Mouse (Mus musculus): ENCODE results near the gene Bet1l. TPM values are rescaled to one million over a fixed set of nuclear protein-coding genes. Genes with fewer than 3 reads are reported as not detected.

Gene Bet1l
- polyA plus RNA-seq, 1 experiment from 2014 or later, result 42.8 TPM

- Histone ChIP-seq H3K4me3 (replicated peaks; ENCODE audit: low read depth, low read length) (no peak overlapping the region), H3K36me3 (ENCODE audit: control insufficient read depth, insufficient read depth, low read length) (peaks cover 37% of the 10 kb centered on the region), H3K27me3 (ENCODE audit: control insufficient read depth, insufficient read depth, low read length) (no peaks in the 10 kb centered on the region), H3K9me3 (ENCODE audit: control insufficient read depth, low read length) (no peaks in the 10 kb centered on the region), H3K27ac (replicated peaks; ENCODE audit: low read depth, low read length) (no peak overlapping the region), H3K4me1 (ENCODE audit: control insufficient read depth, insufficient read depth, low read length) (peaks cover 8% of the 10 kb centered on the region), H3K9ac (replicated peaks; ENCODE audit: low read length) (no peak overlapping the region), H3K4me2 (ENCODE audit: low read length) (no peak overlapping the region)
- WGBS, result 91% methylated on average over 6 of the region's 6 CpGs
- no peak for DNase-seq
- ATAC-seq (ENCODE audit: low FRiP score, low TSS enrichment), result no peak
Measured at GRCm38 (mm10) chr7:140877364-140877763, 20.0 kb upstream of the Bet1l start.

DNA sequence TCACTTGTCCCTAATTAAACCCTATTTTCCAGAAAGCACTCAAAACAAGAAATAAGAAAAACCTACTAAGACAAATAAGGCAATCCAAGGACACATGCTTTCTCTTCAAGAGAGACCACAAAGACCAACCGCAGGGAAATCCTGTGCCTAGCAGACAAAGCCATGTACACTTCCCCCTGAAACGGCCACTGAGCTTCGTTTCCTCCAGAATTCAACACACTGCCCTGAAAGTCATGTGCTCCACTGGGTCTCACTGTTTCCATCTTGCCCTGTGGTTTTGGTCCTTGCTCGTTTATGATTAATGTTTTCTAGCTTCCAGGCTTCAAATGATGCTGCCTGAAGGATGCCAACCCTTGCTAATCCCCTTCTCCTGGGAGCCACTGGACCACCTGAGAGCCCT is 16.8 kb upstream of the Bet1l start:
- 93% methylated on average over 4 of the region's 4 CpGs for WGBS
- Histone ChIP-seq H3K36me3 (ENCODE audit: control insufficient read depth, insufficient read depth, low read length) (peaks cover 49% of the 10 kb centered on the region), H3K27ac (replicated peaks; ENCODE audit: low read depth, low read length) (no peak overlapping the region), H3K9me3 (ENCODE audit: control insufficient read depth, low read length) (no peaks in the 10 kb centered on the region), H3K4me3 (replicated peaks; ENCODE audit: low read depth, low read length) (no peak overlapping the region), H3K4me1 (ENCODE audit: control insufficient read depth, insufficient read depth, low read length) (no peaks in the 10 kb centered on the region), H3K9ac (replicated peaks; ENCODE audit: low read length) (no peak overlapping the region), H3K27me3 (ENCODE audit: control insufficient read depth, insufficient read depth, low read length) (no peaks in the 10 kb centered on the region), H3K4me2 (ENCODE audit: low read length) (no peak overlapping the region)
- ATAC-seq (ENCODE audit: low FRiP score, low TSS enrichment) (no peak), DNase-seq (no peak)

DNA sequence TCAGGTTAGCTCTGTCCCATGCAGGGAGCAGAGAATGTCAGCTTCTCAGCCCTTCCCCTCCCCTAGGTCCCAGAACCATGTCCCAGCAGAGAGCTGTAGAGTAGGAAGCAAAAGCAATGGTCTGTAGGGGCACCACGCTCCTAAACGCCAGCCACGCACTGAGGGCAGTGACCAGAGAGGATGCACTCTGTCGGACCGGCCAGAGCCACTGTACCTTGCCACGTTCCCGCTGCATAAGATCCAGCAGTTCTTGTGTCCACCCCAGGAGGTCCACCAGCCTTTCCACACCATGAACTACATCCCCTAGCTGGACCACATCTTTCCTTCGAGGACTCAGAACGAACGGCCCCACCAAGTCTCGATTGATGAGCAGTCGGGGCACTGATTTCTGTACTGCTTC is 7.4 kb upstream of the Bet1l start:
- Histone ChIP-seq H3K27ac (replicated peaks; ENCODE audit: low read depth, low read length) (no peak overlapping the region), H3K9me3 (ENCODE audit: control insufficient read depth, low read length) (no peaks in the 10 kb centered on the region), H3K4me1 (ENCODE audit: control insufficient read depth, insufficient read depth, low read length) (no peaks in the 10 kb centered on the region), H3K4me2 (ENCODE audit: low read length) (no peak overlapping the region), H3K27me3 (ENCODE audit: control insufficient read depth, insufficient read depth, low read length) (no peaks in the 10 kb centered on the region), H3K9ac (replicated peaks; ENCODE audit: low read length) (no peak overlapping the region), H3K4me3 (replicated peaks; ENCODE audit: low read depth, low read length) (no peak overlapping the region), H3K36me3 (ENCODE audit: control insufficient read depth, insufficient read depth, low read length) (peaks cover 71% of the 10 kb centered on the region)
- no peak for ATAC-seq (ENCODE audit: low FRiP score, low TSS enrichment)
- DNase-seq, result no peak
- 91% methylated on average over 12 of the region's 12 CpGs for WGBS

- no peak for ATAC-seq (ENCODE audit: low FRiP score, low TSS enrichment)
- no peaks in the 10 kb centered on the region for H3K9me3 ChIP-seq (ENCODE audit: control insufficient read depth, low read length)
- H3K4me3 ChIP-seq (replicated peaks; ENCODE audit: low read depth, low read length), result no peak overlapping the region
- WGBS, result 86% methylated on average over 5 of the region's 5 CpGs
- no peak overlapping the region for H3K9ac ChIP-seq (replicated peaks; ENCODE audit: low read length)
- H3K27me3 ChIP-seq (ENCODE audit: control insufficient read depth, insufficient read depth, low read length), result no peaks in the 10 kb centered on the region
- no peak overlapping the region for H3K27ac ChIP-seq (replicated peaks; ENCODE audit: low read depth, low read length)
- DNase-seq, result no peak
- H3K4me1 ChIP-seq (ENCODE audit: control insufficient read depth, insufficient read depth, low read length), result peaks cover 14% of the 10 kb centered on the region
- peaks cover 71% of the 10 kb centered on the region for H3K36me3 ChIP-seq (ENCODE audit: control insufficient read depth, insufficient read depth, low read length)
- no peak overlapping the region for H3K4me2 ChIP-seq (ENCODE audit: low read length)
Measured at GRCm38 (mm10) chr7:140860728-140861127, 3.4 kb upstream of the Bet1l start.

GRCm38 (mm10) chr7:140859997-140860396 is 2.6 kb upstream of the Bet1l start:
- H3K4me3 ChIP-seq (replicated peaks; ENCODE audit: low read depth, low read length), result no peak overlapping the region
- H3K4me2 ChIP-seq (ENCODE audit: low read length), result no peak overlapping the region
- peaks cover 67% of the 10 kb centered on the region for H3K36me3 ChIP-seq (ENCODE audit: control insufficient read depth, insufficient read depth, low read length)
- no peaks in the 10 kb centered on the region for H3K27me3 ChIP-seq (ENCODE audit: control insufficient read depth, insufficient read depth, low read length)
- ATAC-seq (ENCODE audit: low FRiP score, low TSS enrichment) (no peak), DNase-seq (no peak)
- H3K9ac ChIP-seq (replicated peaks; ENCODE audit: low read length), result no peak overlapping the region
- H3K4me1 ChIP-seq (ENCODE audit: control insufficient read depth, insufficient read depth, low read length), result peaks cover 21% of the 10 kb centered on the region
- H3K9me3 ChIP-seq (ENCODE audit: control insufficient read depth, low read length), result no peaks in the 10 kb centered on the region
- WGBS, result 63% methylated on average over 6 of the region's 6 CpGs
- H3K27ac ChIP-seq (replicated peaks; ENCODE audit: low read depth, low read length), result no peak overlapping the region

GRCm38 (mm10) chr7:140858746-140859145 is 1.4 kb upstream of the Bet1l start:
- H3K4me3 ChIP-seq (replicated peaks; ENCODE audit: low read depth, low read length), result peak overlapping the region; percentile 85
- H3K27me3 ChIP-seq (ENCODE audit: control insufficient read depth, insufficient read depth, low read length), result no peaks in the 10 kb centered on the region
- DNase-seq (no peak), ATAC-seq (ENCODE audit: low FRiP score, low TSS enrichment) (no peak)
- H3K4me1 ChIP-seq (ENCODE audit: control insufficient read depth, insufficient read depth, low read length), result peaks cover 22% of the 10 kb centered on the region
- H3K27ac ChIP-seq (replicated peaks; ENCODE audit: low read depth, low read length), result no peak overlapping the region
- peak overlapping the region; percentile 90; the same call in 1 of the 2 replicates for H3K9ac ChIP-seq (replicated peaks; ENCODE audit: low read length)
- no peaks in the 10 kb centered on the region for H3K9me3 ChIP-seq (ENCODE audit: control insufficient read depth, low read length)
- 96% methylated on average over 8 of the region's 8 CpGs for WGBS
- H3K36me3 ChIP-seq (ENCODE audit: control insufficient read depth, insufficient read depth, low read length), result peaks cover 63% of the 10 kb centered on the region
- peak overlapping the region; percentile 92 for H3K4me2 ChIP-seq (ENCODE audit: low read length)

DNA sequence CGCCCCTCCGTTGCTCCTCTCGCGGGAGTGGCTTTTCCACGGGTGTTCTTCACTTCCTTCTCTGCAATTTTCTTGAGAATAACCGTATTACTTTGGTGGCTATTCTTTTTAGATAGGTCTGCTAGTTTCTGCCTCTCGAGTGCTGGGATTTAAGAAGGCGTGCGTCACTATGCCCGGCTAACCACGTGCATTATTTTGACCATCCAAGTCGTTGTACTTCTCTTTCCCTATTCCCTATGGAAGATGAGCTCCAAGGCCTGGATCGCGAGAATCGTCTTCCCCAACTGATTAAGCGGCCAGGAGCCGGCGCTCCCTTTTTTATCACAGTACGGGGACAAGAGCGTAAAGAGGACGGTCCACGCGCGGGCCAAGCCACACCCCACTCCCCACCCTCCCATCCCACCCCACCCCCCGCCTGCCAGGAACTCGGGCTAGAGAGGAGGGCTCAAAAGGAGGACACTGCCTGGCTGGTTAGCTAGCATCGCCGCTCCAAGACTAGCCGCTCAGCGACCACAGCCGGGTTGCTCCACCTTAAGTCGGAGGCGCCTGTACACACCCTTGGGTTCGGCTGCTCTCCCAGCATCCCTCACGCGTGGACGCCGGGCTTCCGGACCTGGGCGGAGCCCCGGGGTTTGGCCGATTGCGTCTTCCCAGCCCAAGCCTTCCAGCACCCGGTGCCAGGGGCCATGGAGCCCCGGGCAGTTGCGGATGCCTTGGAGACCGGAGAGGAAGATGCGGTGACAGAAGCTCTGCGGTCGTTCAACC is 410 bp downstream of the Bet1l start, which contains the start of gene Ric8a:
TSS of gene Ric8a (plus strand) at position 173 of the 765 bp plus-strand sequence.
- Histone ChIP-seq H3K9ac (replicated peaks; ENCODE audit: low read length) (peak within 1 kb of the TSS; percentile 90), H3K4me1 (ENCODE audit: control insufficient read depth, insufficient read depth, low read length) (peaks cover 22% of the 10 kb centered on the region), H3K9me3 (ENCODE audit: control insufficient read depth, low read length) (no peaks in the 10 kb centered on the region), H3K4me2 (ENCODE audit: low read length) (peak within 1 kb of the TSS; percentile 92), H3K36me3 (ENCODE audit: control insufficient read depth, insufficient read depth, low read length) (peaks cover 63% of the 10 kb centered on the region), H3K4me3 (replicated peaks; ENCODE audit: low read depth, low read length) (peak within 1 kb of the TSS; percentile 85), H3K27ac (replicated peaks; ENCODE audit: low read depth, low read length) (peak within 1 kb of the TSS; percentile 91), H3K27me3 (ENCODE audit: control insufficient read depth, insufficient read depth, low read length) (no peaks in the 10 kb centered on the region)
- WGBS, result under 1% methylated on average over 50 of the region's 50 CpGs
- peak; percentile 87 for DNase-seq
- peak; percentile 78 for ATAC-seq (ENCODE audit: low FRiP score, low TSS enrichment)

DNA sequence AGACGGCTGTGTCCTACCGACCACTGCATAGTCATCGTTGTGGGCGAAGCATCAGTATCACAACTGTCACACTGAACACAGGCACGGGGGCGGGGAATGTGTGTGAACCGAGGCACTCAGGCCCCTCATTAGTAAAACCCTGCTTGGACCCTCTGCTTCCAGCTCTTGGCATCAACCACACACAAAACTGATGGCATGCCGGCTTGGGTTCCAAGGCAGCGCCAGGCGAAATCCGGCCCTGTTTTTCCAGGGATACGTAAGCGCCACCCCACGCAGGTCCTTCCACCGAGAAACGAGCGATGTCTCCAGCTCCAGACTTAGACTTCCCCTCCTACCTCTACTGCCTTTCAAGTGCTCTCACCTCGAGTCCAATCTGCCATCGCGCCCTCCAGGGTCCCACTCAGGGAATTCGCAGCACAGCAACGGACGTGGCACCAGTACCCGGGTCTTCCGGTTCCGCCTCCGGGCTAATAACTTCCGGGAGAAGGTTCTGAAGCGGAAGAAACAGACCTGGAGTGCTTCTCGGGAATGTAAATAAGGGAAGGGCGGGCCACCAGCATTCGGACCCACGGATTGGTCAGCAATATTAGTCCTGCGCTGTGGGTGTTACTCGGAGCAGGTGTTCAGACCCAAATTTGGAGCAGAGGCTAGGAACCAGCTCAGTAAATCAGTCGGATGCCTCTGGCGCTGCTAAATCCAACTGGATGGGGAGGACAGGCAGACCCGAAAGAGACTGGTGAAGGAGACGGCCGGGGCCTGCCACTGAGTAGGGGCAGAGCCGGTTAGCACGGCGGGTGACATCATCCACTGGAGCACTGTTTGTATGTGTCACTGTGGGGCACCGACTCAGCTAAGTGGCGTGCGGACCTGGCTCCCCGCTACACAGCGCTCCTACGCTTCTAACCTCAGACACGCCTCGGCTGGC is 1.3 kb downstream of the Bet1l start, which contains the start of gene Gm45785:
TSS of gene Gm45785 (minus strand) at position 472 of the 925 bp plus-strand sequence.
- Histone ChIP-seq H3K4me1 (ENCODE audit: control insufficient read depth, insufficient read depth, low read length) (peaks cover 22% of the 10 kb centered on the region), H3K9ac (replicated peaks; ENCODE audit: low read length) (peak within 1 kb of the TSS; percentile 90), H3K27me3 (ENCODE audit: control insufficient read depth, insufficient read depth, low read length) (no peaks in the 10 kb centered on the region), H3K27ac (replicated peaks; ENCODE audit: low read depth, low read length) (peak within 1 kb of the TSS; percentile 91), H3K4me2 (ENCODE audit: low read length) (peak within 1 kb of the TSS; percentile 92), H3K9me3 (ENCODE audit: control insufficient read depth, low read length) (no peaks in the 10 kb centered on the region), H3K36me3 (ENCODE audit: control insufficient read depth, insufficient read depth, low read length) (peaks cover 62% of the 10 kb centered on the region), H3K4me3 (replicated peaks; ENCODE audit: low read depth, low read length) (peak within 1 kb of the TSS; percentile 85)
- ATAC-seq (ENCODE audit: low FRiP score, low TSS enrichment), result peak; percentile 79
- WGBS, result 1% methylated on average over 51 of the region's 51 CpGs
- DNase-seq, result peak; percentile 93
